Mouse (Mus musculus) embryo, embryonic 10.5 days (tissue): ENCODE data around the gene Atp6v1g2.
"Not testable (repeated sequence)": the region's sequence is repeated elsewhere in the genome, so short reads cannot be mapped to it uniquely, and the experiment has no call there.

Experiments
- DNase-seq: peaks from one replicate; pipeline ENCODE4 v3.0.0-alpha.2; 2015; ENCODE audit warnings: low spot score

The Atp6v1g2 gene

DNA sequence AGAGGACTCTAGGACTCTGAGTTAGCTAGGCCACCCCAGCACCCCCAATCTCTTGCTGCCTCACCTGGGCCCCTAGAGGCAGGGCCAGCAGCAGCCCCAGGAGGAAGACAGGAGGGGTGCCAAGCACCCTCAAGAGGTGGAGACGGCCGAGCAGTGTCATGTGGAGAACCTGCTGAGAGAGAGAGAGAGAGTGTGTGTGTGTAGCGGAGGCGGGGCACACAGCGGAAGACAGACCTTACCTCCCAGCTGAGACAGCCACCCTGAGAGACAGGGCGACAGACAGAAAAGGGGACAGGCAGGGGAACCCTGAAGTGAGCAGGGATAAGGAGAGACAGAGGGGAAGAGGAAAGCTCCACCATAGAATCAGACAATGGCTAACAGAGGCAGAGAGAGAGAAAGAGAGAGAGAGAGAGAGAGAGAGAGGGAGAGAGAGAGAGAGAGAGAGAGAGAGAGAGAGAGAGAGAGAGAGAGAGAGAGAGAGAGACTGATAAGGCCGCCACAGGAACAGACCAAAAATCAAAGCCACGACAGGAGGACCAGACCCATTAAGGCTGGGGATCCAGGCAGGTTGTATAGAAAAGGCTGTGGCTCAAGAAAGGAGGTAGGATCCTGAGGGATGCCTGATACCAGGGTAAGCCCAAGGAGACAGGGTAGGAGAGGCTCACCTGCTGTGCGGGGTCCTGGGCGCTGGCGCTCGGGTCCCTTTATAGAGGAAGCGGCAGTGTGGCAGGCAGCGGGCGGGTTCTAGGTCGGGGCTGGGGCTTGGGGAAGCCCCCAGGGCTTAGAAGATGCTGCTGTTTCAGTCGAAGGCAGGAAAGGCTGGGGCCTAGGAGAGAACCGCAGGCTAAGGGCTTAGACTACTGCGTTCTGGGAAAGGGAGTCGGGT lies 28.7 kb upstream of the Atp6v1g2 start, which contains the start of gene Lta:
Lta (minus strand) TSS at position 858 of the 886 bp plus-strand sequence.
- no peak for DNase-seq

DNA sequence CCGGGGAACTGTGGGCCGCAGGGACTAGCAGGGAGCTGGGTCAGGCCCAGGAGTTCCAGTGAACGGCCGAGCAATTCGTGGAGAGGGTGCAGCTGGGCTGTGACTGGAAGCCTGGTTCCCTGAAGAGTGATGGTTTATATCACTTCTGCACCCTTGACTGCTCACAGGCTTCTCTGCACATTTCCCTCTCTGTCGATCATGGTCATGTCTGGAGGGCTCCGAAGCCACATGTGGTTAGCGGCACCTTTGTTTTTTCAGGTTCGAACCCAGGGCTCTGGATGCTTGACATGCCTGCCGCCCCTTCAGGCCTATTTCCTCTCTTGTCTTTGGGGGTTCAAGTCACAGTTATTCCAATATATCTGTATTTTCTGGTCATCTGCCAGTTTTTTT lies 28.1 kb upstream of the Atp6v1g2 start:
- DNase-seq, result no peak

DNA sequence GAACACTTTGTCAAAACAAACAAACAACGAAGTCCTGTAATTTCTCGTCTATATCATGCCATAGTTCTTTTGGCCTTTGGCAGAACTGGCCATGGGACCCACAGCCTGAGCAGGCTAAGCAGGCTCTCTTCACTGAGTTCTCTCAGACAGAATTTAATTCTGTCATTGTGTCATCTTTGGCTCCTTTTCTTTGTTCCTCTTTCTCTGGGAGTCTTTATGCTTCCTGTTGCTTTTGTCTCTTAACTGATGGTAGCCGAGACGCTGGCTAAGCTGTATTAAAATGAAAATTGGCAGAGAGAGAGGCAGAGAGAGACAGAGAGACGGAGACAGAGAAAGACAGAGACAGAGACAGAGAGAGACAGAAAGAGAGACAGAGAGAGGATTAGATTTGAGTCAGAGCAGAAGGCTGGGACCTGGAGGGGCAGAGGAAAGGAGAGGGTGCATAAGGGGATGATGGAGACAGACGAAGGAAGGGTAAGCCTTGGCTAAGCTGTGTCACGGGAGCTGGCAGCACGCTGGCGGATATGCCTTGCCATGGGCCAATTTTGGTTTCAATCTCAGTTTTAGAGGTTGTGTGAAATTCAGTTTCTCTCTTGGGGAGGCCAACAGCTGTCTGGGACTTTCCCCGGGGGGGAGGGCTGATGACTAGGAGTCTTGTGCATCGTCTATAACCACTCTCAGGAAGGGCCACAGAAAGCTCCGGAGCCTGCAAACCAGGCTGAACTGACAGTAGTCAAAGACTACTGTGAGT lies 23.5 kb upstream of the Atp6v1g2 start:
- DNase-seq, result no peak

DNA sequence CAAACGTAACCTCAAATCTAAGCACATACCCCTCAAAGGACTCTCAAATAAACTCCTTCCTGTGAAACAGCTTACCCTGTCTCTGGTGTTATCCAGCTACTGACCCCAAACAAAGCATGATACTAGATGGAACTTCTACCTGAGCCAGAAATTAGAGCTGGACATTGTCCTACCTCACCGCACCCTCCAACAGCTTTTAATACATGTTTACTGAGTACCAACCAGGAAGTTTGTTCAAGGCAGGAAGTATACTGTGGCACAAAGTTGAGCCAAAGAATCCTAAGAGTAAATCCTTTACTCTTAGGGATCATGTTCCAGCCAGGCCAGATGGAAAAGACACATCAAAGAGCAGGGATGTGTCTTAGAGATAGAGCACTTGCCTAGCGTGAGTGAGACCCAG lies 22.9 kb upstream of the Atp6v1g2 start:
- DNase-seq, result no peak

DNA sequence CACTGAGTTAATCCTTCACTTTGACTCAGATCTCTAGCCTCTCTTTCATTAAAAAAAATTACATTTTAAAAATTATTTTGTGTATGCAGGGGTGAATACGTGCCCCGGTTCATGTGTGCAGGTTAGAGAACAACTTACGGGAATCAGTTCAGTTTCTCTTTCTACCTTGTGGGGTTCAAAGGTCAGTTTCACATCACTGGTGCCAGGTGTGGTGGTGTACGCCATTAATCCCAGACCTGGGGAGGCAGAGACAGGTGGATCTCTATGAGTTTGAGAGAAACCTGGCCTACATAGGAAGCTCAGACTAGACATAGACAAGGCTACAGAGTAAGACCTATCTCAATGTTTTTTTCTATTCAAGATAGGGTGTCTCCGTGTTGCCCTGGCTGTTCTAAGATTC lies 20.4 kb upstream of the Atp6v1g2 start:
- DNase-seq, result no peak

DNA sequence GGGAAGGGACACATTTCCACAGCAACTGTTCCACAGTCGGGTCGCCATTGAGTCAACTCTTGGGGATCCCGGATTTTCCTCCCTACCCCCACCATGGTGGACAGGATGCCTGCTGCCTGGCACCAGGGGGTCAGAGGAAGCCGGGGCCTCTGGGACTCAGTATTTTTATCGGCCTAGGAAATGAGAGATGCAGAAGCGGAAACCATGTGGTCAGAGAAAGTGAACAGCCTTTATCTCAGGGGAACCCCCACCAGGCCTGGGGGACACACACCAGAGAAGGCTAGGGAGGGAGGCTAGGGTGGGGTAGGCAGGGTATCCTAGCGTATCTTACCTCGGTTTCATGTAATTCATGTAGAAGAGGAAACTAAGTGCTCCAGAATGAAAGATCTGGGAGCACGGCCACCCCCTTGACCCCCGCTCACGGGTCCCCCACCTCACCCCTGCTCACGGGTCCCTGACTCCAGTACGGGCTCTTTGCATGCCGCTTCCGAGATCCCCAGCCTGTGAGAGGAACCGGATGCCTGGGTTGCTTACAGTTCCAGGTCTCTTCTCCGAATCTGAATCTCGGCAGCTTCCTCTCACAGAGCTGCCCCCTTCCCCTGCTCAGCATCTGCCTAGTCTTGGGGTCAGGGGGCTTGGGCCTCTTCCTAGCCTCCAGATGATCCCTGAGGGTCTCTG lies 14.8 kb upstream of the Atp6v1g2 start:
- no peak for DNase-seq

DNA sequence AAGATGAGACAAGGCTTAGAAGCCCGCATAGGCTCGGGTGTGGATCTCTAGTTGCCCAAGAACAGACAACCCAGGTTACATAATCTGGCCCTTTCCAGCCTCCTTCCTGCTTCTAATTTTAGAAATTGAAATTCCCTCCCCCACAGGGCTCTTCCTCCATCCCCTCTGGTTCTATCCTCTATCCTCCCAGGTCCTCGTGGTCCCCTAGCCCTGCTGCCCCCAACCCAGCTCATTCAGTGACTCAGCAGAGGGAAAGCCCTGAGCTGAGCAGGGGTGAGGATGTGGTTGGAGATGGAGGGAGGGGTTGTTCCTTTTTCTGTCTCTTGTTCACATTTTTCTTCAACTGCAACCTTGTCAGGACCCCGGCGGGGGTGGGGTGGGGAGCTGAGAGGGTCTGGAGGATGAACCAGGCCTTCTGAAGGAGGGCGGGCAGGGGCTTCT lies 13.8 kb upstream of the Atp6v1g2 start:
- no peak for DNase-seq

DNA sequence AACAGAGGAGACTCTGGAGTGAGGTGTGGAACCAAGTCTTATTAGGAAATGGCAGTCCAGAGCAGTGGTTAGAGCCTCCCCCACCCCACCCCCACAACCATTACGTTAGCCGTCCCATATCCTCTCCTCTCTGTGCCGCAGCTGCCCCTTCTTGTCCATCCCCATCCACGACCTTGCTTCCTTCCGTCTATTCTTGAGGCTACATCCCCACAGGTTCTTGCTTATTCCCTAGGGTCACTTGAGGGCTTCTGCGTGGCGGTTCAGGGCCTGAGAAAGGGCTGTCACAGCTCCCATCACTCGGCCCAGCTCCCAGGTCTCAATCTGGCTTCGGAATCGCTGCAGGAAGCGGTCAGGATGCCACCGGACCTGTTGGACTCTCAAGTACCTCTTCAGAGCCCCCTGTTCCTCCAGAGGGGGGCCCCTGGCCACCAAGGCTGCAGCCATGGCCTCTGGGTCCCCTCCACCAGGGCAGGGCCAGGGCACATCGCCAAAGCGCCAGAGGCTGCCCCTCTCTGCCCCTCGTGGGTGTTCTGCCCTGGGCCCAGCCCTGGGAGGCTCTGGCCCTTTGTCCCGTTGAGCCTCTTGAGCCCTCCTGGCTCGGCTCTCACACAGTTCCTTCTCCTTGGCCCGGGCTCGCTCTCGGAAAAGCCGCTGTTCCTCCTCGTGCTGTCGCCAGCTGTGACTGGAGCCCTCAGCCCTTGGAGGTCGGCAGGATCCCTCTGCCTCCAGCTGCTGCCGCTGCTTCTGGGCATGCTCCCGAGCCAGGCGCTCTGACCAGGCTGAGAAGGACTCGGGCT lies 13.1 kb upstream of the Atp6v1g2 start, which contains the start of gene Gm16181:
Gm16181 (plus strand) TSS at position 679 of the 797 bp plus-strand sequence.
- DNase-seq, result no peak

DNA sequence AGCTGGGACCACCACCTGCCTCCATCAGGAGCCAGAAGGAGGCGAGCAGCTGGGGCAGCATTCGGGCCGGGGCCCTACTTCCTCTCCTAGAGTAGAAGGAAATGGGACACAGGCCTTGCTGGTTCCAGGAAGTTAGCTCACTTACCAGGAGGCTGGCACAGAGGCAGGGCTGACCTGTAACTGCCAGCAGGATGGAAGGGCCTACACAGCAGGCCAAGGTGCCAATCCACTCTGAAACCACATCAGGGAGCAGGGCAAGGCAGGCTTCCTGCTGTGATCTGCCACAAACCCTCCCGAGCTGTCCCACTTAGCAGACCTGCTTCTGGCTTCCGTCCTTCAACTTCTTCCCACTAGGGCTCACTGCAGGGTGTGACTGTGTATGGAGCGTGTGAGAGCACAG lies 11.2 kb upstream of the Atp6v1g2 start:
- no peak for DNase-seq

DNA sequence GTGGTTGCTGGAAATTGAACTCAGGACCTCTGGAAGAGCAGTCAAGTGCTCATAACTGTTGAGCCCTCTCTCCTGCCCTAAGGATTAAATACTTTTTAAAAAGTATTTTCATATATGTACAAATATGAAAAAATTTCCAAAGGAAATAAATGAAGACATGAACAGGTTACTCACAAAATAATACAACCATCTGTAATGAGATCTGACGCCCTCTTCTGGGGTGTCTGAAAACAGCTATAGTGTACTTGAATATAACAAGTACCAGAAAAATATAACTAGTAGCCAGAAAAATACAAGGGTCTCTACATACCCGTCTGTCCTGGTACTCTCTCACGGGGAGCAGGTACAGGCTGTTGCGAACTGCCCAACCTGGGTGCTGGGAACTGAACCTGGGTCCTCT lies 8.8 kb upstream of the Atp6v1g2 start:
- no peak for DNase-seq

DNA sequence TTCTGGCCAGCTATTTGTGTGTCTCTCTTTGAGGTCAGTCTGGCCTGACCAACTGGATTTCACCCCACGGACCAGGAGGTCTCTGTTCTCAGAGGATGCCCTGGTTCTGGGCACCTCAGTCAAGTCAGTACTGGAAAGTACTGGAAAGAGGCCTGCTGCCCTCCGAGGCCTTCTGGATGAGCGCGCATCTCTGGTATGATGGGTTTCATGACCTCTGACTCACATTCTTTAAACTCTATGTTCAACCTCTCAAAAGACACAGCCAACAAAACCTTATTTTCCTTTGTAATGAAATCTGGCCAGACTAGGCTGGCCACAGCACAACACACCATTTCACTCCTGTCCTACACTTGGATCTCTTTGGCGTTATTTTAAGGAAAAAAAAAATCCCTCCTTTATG lies 8.0 kb upstream of the Atp6v1g2 start:
- DNase-seq, result no peak

DNA sequence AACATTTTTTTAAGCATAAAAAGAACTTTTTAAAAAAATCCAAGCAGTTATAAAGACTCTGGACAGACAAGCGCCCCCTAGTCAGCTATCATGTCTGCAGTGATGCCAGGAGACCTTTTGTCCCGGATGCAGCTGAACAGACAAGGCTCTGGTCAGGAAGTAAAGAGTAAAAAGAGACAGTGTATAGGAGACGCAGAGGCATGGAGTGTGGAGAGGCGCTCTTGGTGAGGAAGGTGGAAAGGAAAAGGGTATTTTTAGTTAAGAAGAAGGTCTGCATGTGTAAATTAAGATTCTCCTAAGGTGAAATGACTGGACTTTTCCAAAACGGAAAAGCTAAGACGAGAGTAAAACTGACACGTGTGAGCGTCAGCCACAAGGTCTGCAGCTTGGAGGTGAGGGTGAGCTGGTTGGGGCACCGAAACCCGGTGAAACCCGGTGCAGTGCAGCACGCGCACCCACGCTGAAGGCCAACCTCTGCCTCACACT lies 6.9 kb upstream of the Atp6v1g2 start:
- DNase-seq, result no peak

DNA sequence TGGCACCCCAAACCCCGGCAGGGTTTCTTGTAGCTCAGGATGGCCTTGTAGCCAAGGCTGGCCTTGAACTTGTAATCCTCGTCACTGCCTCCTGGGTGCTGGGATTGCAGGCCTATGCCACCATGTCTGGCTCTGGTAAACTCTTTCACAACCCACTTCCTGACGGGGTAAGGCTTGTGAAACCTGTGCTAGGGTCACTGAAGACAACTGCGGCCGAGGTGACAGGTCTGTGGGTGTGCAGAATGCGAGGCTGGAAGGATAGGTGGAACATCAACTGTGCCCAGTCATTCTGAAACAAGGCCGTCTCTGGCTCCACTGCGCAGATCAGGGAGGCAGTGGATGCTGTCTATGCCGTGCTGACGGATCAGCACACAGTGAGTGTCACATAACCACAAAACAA lies 2.4 kb upstream of the Atp6v1g2 start:
- no peak for DNase-seq

DNA sequence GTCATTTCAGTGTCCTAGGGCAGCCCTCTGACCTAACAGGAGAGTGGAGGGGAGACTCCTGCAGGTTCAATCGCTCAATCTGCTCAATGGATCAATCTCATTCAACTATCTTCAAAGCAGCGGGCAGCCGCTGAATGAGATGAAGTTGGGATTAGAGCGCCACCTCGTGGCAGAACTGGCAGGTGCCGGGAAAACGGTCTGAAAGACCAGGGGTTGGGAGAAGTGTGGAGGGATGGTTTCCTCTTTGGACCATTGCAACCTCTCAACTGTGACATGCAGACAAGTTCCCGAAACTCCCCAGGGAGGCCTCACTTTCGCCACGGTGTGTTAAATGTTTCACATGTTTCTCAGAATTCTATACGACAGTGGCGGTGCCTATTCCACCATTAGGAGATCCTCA lies 1.4 kb upstream of the Atp6v1g2 start:
- DNase-seq, result peak; percentile 94

DNA sequence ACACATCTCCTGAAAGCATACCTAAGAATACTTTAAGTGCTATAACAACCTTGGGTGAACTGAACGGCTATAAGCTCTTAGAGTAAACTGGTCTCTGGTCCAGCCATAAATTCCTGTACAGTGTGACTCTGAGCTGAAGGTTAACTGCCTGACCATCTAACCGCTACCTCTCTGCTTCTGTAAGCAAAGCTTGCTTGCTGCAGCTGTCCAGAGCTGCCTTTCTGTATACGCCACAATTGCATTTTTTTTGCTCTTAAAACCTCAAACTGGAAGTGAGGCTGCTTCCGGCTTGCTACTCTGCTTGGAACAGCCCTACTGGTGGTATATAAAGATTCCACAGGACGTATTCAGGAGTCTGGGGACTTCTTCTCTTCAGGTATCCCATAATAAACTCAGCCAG lies 801 bp upstream of the Atp6v1g2 start:
- no peak for DNase-seq

DNA sequence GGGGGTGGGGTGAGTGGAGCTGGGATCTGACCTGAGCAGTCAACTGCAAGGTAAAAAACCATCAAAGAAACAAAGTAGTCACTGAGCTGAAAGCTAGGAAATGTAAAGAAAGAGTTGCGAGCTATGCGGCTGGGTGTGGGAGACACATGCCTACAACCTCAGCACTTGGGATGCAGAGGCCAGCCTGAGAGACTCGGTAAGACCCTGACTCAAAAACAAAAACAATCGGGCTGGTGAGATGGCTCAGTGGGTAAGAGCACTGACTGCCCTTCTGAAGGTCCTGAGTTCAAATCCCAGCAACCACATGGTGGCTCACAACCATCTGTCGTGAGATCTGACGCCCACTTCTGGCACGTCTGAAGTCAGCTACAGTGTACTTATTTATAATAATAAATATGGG lies 630 bp downstream of the Atp6v1g2 start:
- DNase-seq, result not testable (repeated sequence)

DNA sequence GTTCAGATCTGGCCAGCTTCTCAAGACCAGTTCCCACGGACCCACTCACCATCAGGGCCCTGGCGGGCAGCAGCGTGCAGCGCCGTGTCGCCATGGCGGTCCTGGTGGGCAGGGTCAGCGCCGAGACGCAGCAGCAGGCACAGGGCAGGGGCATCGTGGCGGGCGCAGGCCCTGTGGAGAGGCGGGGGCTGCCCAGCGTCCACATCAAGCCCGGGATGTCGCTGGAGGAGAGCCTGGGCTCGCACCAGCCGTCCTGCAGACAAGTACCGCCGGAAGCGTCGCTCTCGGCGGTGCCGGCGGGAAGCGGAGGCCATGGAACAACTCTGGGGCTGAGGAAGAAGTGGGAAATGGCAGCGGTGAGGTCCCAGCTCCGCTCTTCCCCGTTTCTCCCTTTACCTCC lies 1.4 kb downstream of the Atp6v1g2 start:
- peak; percentile 68 for DNase-seq

DNA sequence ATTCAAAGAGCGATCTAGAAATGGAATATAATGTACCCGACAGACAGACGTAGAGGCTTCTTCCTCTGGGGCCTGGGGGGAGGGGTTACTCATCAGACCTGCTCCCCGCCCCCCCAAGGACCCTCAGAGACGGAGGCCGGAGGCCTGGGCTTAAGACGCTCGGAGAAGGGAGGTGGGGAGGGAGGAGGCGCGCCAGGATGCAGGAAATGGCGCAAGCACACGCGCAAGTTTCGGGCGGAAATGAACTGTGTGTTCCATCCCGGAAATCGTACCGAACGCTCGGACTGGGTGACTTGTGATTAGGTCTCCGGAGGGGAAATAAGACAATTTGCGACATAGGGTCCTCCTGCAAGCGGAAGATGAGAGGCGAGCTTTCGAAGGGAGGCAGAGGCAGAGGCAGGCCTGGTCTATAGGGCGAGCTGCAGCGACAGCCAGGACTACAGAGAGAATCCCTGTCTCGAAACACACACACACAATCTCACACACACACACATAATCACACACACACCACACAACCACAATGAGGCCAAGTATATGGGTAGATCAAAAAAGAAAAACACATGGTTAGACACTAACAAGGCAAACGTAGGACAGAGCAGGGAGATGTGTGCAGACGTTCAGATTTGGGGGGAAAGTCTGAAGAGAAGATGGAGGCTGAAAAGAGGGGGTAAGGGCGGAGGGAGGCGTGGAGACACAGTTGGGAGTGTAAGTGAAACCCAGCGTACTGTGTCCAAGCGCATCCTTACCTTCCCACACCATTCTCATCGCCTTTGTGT lies 2.3 kb downstream of the Atp6v1g2 start, which contains the start of gene Nfkbil1:
Nfkbil1 (minus strand) TSS at position 179 of the 776 bp plus-strand sequence.
- peak; percentile 98 for DNase-seq

DNA sequence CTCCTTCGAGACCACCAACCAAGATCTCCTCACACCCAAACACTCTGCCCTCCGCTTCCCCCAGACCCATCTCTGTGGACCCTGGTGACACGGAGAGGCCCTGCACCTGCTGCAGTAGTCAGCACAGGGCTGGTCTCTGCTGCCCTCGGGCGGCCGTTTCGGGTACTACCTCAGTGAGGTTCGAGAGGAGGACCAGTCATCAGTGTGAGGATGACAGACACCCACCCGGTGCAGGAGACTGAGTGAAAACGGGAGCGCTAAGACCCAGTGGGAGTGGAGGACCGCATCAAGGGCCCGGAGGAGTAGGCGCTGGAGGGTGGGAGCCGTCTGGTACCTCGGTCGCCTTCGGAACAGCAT lies 2.9 kb downstream of the Atp6v1g2 start:
- DNase-seq, result peak; percentile 96

DNA sequence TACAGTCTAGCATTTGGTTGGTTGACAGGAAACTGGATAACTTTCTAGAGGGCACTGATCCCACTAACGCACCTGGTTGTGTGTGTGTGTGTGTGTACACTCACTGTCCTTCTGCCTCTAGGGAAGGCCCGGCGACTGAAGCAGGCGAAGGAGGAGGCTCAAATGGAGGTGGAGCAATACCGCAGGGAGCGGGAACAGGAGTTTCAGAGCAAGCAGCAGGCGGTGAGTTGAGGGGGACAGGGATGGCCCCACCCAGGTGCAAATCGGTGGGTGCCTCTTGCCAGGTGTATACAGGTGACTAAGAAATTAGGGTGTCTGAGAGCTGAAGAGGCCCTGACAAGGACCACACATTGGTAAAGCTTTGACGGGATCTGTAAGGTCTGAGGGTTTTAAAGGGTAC lies 3.5 kb downstream of the Atp6v1g2 start:
- DNase-seq, result no peak

DNA sequence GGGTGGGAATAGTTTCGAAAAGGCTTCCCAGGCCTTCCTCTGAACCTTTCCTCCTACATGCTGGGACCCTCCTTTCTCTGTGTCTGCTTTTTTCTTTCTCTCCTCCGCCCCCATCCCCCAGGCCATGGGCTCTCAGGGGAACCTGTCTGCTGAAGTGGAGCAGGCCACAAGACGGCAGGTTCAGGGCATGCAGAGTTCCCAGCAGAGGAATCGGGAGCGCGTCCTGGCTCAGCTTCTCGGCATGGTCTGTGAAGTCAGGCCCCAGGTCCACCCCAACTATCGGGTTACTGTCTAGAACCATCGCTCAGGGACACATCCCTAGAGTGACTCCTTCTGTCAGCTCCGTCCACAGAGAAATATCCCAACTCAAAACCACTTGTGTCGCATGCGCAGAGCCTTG lies 4.0 kb downstream of the Atp6v1g2 start:
- DNase-seq, result no peak
